Mouse (Mus musculus): ENCODE measurements around the gene Cdc37.

GRCm38 (mm10) chr9:21163086-21164050 is 13.6 kb upstream of the Cdc37 start:
- no peak for TF ChIP-seq CTCF (IDR thresholded peaks at IDR 0.05; ENCODE audit: low read depth)
- TF ChIP-seq EP300 (IDR thresholded peaks at IDR 0.05; ENCODE audit: low read depth) = no peak
